Mouse (Mus musculus) kidney, postnatal 0 days (tissue): ENCODE measurements around the gene Smarcb1. TPM values are rescaled to one million over a fixed set of nuclear protein-coding genes. Genes with fewer than 3 reads are reported as not detected.
A peak's percentile ranks its signal among the peaks of the same experiment; 100 is the strongest.

Experiments
- ATAC-seq: fragments of 200-750 bp; cut with Nextera tagmentation; replicated peaks from 2 replicates; pipeline ENCODE4 v1.8.0; 2017; ENCODE audit warnings: low read depth, moderate number of reproducible peaks, moderate TSS enrichment, moderate library complexity; ENCODE audit not compliant: low FRiP score
- DNase-seq: peaks from one replicate; pipeline ENCODE4 v3.0.0-alpha.2; 2016; ENCODE audit warnings: low spot score
- H3K27ac ChIP-seq: fragments of 300-500 bp; sonication (generic); 2 replicates; pipeline ENCODE4 v1.5.1; 2014; ENCODE audit warnings: mild to moderate bottlenecking
- H3K27me3 ChIP-seq: fragments of 300-500 bp; sonication (generic); 2 replicates; pipeline ENCODE4 v1.6.1; 2014; ENCODE audit warnings: low read length, mixed read lengths; ENCODE audit not compliant: insufficient read depth
- H3K36me3 ChIP-seq: fragments of 300-500 bp; sonication (generic); 2 replicates; pipeline ENCODE4 v1.6.1; 2014; ENCODE audit warnings: low read length, mixed read lengths; ENCODE audit not compliant: insufficient read depth
- H3K4me1 ChIP-seq: fragments of 300-500 bp; sonication (generic); replicated peaks from 2 replicates; pipeline ENCODE4 v1.6.1; 2014; ENCODE audit warnings: antibody characterized with exemption, low read length, mixed read lengths; ENCODE audit not compliant: insufficient read depth
- H3K4me2 ChIP-seq: fragments of 300-500 bp; sonication (generic); 2 replicates; pipeline ENCODE4 v1.6.1; 2014; ENCODE audit warnings: mild to moderate bottlenecking, low read length, moderate library complexity, mixed read lengths
- H3K4me3 ChIP-seq: fragments of 300-500 bp; sonication (generic); replicated peaks from 2 replicates; pipeline ENCODE4 v1.5.1; 2014; ENCODE audit warnings: low read depth, low read length
- H3K9ac ChIP-seq: fragments of 300-500 bp; sonication (generic); 2 replicates; pipeline ENCODE4 v1.6.1; 2014; ENCODE audit warnings: low read depth, low read length
- H3K9me3 ChIP-seq: fragments of 300-500 bp; sonication (generic); replicated peaks from 2 replicates; pipeline ENCODE4 v1.6.1; 2016; ENCODE audit warnings: low read length, inconsistent platforms, mixed read lengths
- CTCF ChIP-seq: IDR thresholded peaks from 2 replicates; pipeline ENCODE4 v1.5.1; 2016; ENCODE audit warnings: antibody characterized with exemption, low read depth, mild to moderate bottlenecking, moderate library complexity
- WGBS: fragments of 180-500 bp; shearing (Covaris S2); extraction: QIAGEN DNeasy Blood & Tissue Kit; methylation state at CpG from one replicate; pipeline ENCODE4 v1.1.7; 2014; 5-methylcytosine and 5-hydroxymethylcytosine counted together
- polyA plus RNA-seq: library from polyadenylated mRNA; unstranded; fragments of >200 nt; fragmentation: Nextera tagmentation; extraction: Ambion mirVana; gene quantifications from 2 replicates; pipeline ENCODE4 v1.2.1, GENCODE M21; 2015

Gene Smarcb1
- polyA plus RNA-seq, 1 experiment from 2014 or later: 149 TPM

GRCm38 (mm10) chr10:75934991-75935390, 13.6 kb upstream of the Smarcb1 start:
- Histone ChIP-seq H3K4me3 (no peak overlapping the region; the same call in 1 of the 2 replicates), H3K27ac (no peak overlapping the region), H3K9me3 (no peaks in the 10 kb centered on the region), H3K9ac (no peak overlapping the region), H3K4me1 (peaks cover 28% of the 10 kb centered on the region), H3K36me3 (no peaks in the 10 kb centered on the region), H3K4me2 (peak overlapping the region; percentile 61), H3K27me3 (peaks cover 3% of the 10 kb centered on the region; the same call in 1 of the 2 replicates)
- no peak for ATAC-seq
- no peak for DNase-seq
- TF ChIP-seq CTCF: no peak
- 59% methylated on average over 1 of the region's 1 CpGs for WGBS

GRCm38 (mm10) chr10:75932891-75933290, 11.5 kb upstream of the Smarcb1 start, which contains the start of gene Chchd10:
TSS of gene Chchd10 (plus strand) at chr10:75933130.
- Histone ChIP-seq H3K36me3 (no peaks in the 10 kb centered on the region), H3K27me3 (peaks cover 3% of the 10 kb centered on the region; the same call in 1 of the 2 replicates), H3K4me2 (peak within 1 kb of the TSS; percentile 82), H3K9me3 (no peaks in the 10 kb centered on the region), H3K4me3 (peak within 1 kb of the TSS; percentile 46), H3K4me1 (peaks cover 28% of the 10 kb centered on the region), H3K27ac (no peak within 1 kb of the TSS), H3K9ac (peak within 1 kb of the TSS; percentile 72)
- DNase-seq: no peak
- WGBS: 27% methylated on average over 6 of the region's 6 CpGs
- no peak for ATAC-seq
- TF ChIP-seq CTCF: no peak

- peak; percentile 33; the same call in 1 of the 2 replicates for ATAC-seq
- WGBS: 1% methylated on average over 36 of the region's 44 CpGs
- peak overlapping the region; percentile 82 for H3K4me2 ChIP-seq
- H3K9ac ChIP-seq: peak overlapping the region; percentile 72
- peak; percentile 76 for DNase-seq
- no peak for TF ChIP-seq CTCF
- no peaks in the 10 kb centered on the region for H3K9me3 ChIP-seq
- H3K27me3 ChIP-seq: peaks cover 3% of the 10 kb centered on the region; the same call in 1 of the 2 replicates
- H3K36me3 ChIP-seq: no peaks in the 10 kb centered on the region
- peaks cover 26% of the 10 kb centered on the region for H3K4me1 ChIP-seq
- H3K27ac ChIP-seq: no peak overlapping the region
- peak overlapping the region; percentile 46 for H3K4me3 ChIP-seq
Observed at GRCm38 (mm10) chr10:75932081-75932678, 10.8 kb upstream of the Smarcb1 start.

- no peak for ATAC-seq
- H3K9me3 ChIP-seq: no peaks in the 10 kb centered on the region
- peak overlapping the region; percentile 72; the same call in 1 of the 2 replicates for H3K9ac ChIP-seq
- no peak for DNase-seq
- TF ChIP-seq CTCF: no peak
- H3K27me3 ChIP-seq: peaks cover 1% of the 10 kb centered on the region; the same call in 1 of the 2 replicates
- 38% methylated on average over 7 of the region's 7 CpGs for WGBS
- H3K4me2 ChIP-seq: peak overlapping the region; percentile 82
- peak overlapping the region; percentile 46 for H3K4me3 ChIP-seq
- peaks cover 21% of the 10 kb centered on the region for H3K4me1 ChIP-seq
- H3K36me3 ChIP-seq: 0 out of 2 replicates have a peak, but pooled peaks cover 2% of the 10 kb centered on the region
- H3K27ac ChIP-seq: no peak overlapping the region
Observed at GRCm38 (mm10) chr10:75931311-75931710, 9.9 kb upstream of the Smarcb1 start.

- 26% methylated on average over 6 of the region's 6 CpGs for WGBS
- H3K4me1 ChIP-seq: peaks cover 21% of the 10 kb centered on the region
- peak overlapping the region; percentile 2; the same call in 1 of the 2 replicates for H3K4me2 ChIP-seq
- DNase-seq (peak; percentile 73), ATAC-seq (0 out of 2 replicates have a peak, but pooled peaks have one; percentile 12)
- 0 out of 2 replicates have a peak, but pooled peaks cover 8% of the 10 kb centered on the region for H3K36me3 ChIP-seq
- H3K4me3 ChIP-seq: no peak overlapping the region
- no peak overlapping the region for H3K9ac ChIP-seq
- no peaks in the 10 kb centered on the region for H3K9me3 ChIP-seq
- no peak for TF ChIP-seq CTCF
- H3K27ac ChIP-seq: no peak overlapping the region
- H3K27me3 ChIP-seq: no peaks in the 10 kb centered on the region
Observed at GRCm38 (mm10) chr10:75930304-75930703, 8.9 kb upstream of the Smarcb1 start.

- Histone ChIP-seq H3K4me3 (no peak overlapping the region), H3K4me1 (peaks cover 15% of the 10 kb centered on the region; the same call in 1 of the 2 replicates), H3K9ac (no peak overlapping the region), H3K27me3 (no peaks in the 10 kb centered on the region), H3K9me3 (no peaks in the 10 kb centered on the region), H3K36me3 (0 out of 2 replicates have a peak, but pooled peaks cover 10% of the 10 kb centered on the region), H3K27ac (no peak overlapping the region), H3K4me2 (no peak overlapping the region)
- 73% methylated on average over 13 of the region's 13 CpGs for WGBS
- TF ChIP-seq CTCF: no peak
- DNase-seq (no peak), ATAC-seq (no peak)
Observed at GRCm38 (mm10) chr10:75926396-75926795, 5.0 kb upstream of the Smarcb1 start.
